Mouse (Mus musculus) mature B cell (primary cell): ENCODE results near the gene Mrpl45.

ENCODE experiments used
- in situ Hi-C: fragments of 300-500 bp; cut with MboI; formaldehyde crosslinking; loops from 2 replicates; pipeline ENCODE4 v1.14.3; 2019

Mrpl45 gene

GRCm38 (mm10) chr11:97362943-97363643 is 47.6 kb downstream of the Mrpl45 start:
- in situ Hi-C loops, result no loop called here

GRCm38 (mm10) chr11:97363644-97363995 is 48.1 kb downstream of the Mrpl45 start:
- in situ Hi-C loops, result no loop called here

DNA sequence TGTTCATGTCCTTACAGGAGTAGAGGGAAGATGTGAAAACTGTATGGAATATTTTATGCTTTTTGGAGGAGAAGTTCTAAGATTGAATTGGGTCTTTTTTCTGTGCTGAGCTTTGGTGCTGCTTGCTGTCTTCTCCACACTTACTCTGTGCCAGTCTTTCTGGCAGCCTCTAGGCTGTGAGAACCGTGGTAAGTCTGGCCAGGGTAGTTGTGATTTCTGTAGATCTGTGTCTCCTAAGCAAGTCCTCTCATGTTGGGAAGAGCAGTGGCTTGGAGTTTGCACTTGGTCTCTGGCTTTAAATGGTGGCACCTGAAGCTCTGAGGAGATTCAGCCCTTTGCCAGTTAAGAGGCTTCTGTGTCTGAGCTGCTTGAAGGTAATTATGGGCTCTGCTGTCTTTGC is 50.0 kb downstream of the Mrpl45 start:
- in situ Hi-C loops, result no loop called here

GRCm38 (mm10) chr11:97368501-97368900 is 53.0 kb downstream of the Mrpl45 start:
- in situ Hi-C loops, result no loop called here

DNA sequence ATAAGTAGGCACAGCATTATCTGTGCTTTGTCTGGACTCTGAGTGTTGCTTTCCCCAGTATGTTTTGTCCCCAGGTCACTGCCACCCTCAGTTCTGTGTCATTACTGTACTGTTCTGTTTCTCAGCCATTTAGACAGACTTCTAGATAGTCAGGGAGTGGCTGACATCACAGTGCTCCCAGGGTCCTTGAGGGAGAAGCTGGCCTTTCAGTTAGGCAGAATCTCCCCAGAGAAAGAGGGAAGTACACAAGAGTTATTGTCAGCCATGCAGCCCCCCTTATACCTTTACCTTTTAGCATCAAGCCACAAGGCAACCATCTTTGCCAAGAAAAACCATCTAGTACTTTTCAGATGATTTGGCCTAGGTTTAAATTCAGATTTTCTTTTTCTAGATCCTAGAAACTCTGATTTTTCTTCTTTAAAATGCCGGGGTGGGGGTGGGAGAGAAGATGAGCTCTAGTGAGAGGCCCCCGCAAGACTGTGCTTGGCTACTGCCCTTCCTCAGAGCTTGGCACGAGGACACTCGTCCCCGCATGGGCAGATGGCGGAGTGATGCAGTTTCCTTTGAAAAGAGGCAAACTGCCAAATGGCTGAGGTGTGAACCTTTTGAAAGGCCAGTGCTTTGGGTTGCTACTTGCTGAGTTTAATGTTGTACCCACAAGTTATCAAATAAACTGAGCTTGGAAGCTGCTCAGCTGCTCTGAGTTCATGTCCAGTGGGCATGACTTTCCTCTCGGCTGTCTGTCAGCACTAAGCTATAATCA is 55.0 kb downstream of the Mrpl45 start:
- in situ Hi-C loops, result no loop called here

DNA sequence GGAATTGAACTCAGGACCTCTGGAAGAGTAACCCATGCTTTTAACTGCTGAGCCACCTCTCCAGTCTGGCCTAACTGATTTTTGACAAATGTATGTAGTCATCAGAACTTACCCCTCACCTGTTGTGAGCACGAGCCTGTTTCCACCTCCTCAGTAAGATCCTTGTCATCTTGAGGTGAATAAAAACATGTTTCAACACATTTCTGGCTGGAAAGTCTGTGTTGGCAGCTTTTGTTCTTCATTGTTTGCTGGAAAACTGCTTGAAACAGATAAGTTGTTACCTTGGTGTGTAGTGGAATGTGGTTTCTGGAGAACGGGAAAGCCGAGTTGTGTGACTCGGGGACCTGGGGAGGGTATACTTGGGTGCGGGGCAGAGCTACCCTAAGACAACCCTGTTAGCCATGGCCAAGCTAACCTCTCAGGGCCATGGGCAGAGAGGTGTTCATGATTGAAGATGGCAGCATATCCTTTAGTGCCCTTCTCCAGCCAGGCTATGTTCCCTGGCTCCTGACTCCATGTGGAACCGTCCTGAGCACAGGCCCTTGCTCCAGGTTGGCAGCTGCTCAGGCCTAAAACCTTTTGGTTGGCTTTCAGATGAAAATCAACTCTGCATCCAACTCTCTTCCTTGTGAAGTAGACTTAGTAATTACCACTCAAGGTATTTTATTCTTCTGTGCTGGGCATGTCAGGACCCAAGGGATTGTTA is 56.8 kb downstream of the Mrpl45 start:
- in situ Hi-C loops, result no loop called here

DNA sequence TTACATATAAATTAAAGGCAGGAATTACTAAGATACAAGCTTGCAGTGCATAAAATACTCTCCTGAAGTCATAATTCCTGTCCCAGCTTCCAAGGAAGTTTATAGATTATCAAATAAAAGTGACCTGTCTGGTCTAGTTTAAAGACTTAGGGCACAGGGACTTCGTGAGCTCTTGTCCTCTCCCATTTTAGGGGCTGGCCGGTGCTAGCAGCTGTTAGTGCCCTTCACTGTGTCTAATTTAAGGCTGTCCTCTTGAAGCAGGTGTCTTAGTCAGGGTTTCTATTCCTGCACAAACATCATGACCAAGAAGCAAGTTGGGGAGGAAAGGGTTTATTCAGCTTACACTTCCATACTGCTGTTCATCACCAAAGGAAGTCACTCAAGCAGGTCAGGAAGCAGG is 57.9 kb downstream of the Mrpl45 start:
- in situ Hi-C loops, result no loop called here
